Mouse (Mus musculus): Measurements from ENCODE around the gene Cd6. TPM values are rescaled to one million over a fixed set of nuclear protein-coding genes. Genes with fewer than 3 reads are reported as not detected.

The Cd6 gene
- polyA plus RNA-seq, 1 experiment from 2014 or later, result not detected

- WGBS, result 83% methylated on average over 7 of the region's 7 CpGs
- H3K9me3 ChIP-seq (ENCODE audit: control insufficient read depth, low read length), result no peaks in the 10 kb centered on the region
- H3K27ac ChIP-seq (ENCODE audit: low read depth, low read length), result no peak overlapping the region
- H3K4me2 ChIP-seq (ENCODE audit: low read depth), result no peak overlapping the region
- no peaks in the 10 kb centered on the region for H3K27me3 ChIP-seq (ENCODE audit: control insufficient read depth, insufficient read depth, low read length)
- no peak for ATAC-seq (ENCODE audit: insufficient read depth, low FRiP score, low TSS enrichment)
- no peak overlapping the region for H3K9ac ChIP-seq (ENCODE audit: low read length)
- DNase-seq (ENCODE audit: low spot score), result no peak
- H3K4me3 ChIP-seq (ENCODE audit: low read depth, low read length), result no peak overlapping the region
- H3K4me1 ChIP-seq (ENCODE audit: control insufficient read depth, insufficient read depth, low read length), result no peaks in the 10 kb centered on the region
- H3K36me3 ChIP-seq (ENCODE audit: control insufficient read depth, insufficient read depth, low read length), result no peaks in the 10 kb centered on the region
Measured at GRCm38 (mm10) chr19:10747182-10747581, 82.7 kb downstream of the Cd6 start.

GRCm38 (mm10) chr19:10742565-10742964 lies 87.3 kb downstream of the Cd6 start:
- no peaks in the 10 kb centered on the region for H3K9me3 ChIP-seq (ENCODE audit: control insufficient read depth, low read length)
- no peak overlapping the region for H3K27ac ChIP-seq (ENCODE audit: low read depth, low read length)
- no peak overlapping the region for H3K4me3 ChIP-seq (ENCODE audit: low read depth, low read length)
- DNase-seq (ENCODE audit: low spot score), result no peak
- no peaks in the 10 kb centered on the region for H3K4me1 ChIP-seq (ENCODE audit: control insufficient read depth, insufficient read depth, low read length)
- no peak for ATAC-seq (ENCODE audit: insufficient read depth, low FRiP score, low TSS enrichment)
- 77% methylated on average over 3 of the region's 3 CpGs for WGBS
- H3K36me3 ChIP-seq (ENCODE audit: control insufficient read depth, insufficient read depth, low read length), result no peaks in the 10 kb centered on the region
- no peak overlapping the region for H3K4me2 ChIP-seq (ENCODE audit: low read depth)
- no peaks in the 10 kb centered on the region for H3K27me3 ChIP-seq (ENCODE audit: control insufficient read depth, insufficient read depth, low read length)
- no peak overlapping the region for H3K9ac ChIP-seq (ENCODE audit: low read length)

GRCm38 (mm10) chr19:10742145-10742544 lies 87.7 kb downstream of the Cd6 start:
- Histone ChIP-seq H3K9me3 (ENCODE audit: control insufficient read depth, low read length) (no peaks in the 10 kb centered on the region), H3K27me3 (ENCODE audit: control insufficient read depth, insufficient read depth, low read length) (no peaks in the 10 kb centered on the region), H3K4me3 (ENCODE audit: low read depth, low read length) (no peak overlapping the region), H3K4me2 (ENCODE audit: low read depth) (no peak overlapping the region), H3K4me1 (ENCODE audit: control insufficient read depth, insufficient read depth, low read length) (no peaks in the 10 kb centered on the region), H3K9ac (ENCODE audit: low read length) (no peak overlapping the region), H3K36me3 (ENCODE audit: control insufficient read depth, insufficient read depth, low read length) (no peaks in the 10 kb centered on the region), H3K27ac (ENCODE audit: low read depth, low read length) (no peak overlapping the region)
- DNase-seq (ENCODE audit: low spot score), result no peak
- no peak for ATAC-seq (ENCODE audit: insufficient read depth, low FRiP score, low TSS enrichment)
- 88% methylated on average over 6 of the region's 6 CpGs for WGBS

GRCm38 (mm10) chr19:10740641-10741440 lies 89.0 kb downstream of the Cd6 start:
- Histone ChIP-seq H3K4me3 (ENCODE audit: low read depth, low read length) (no peak overlapping the region), H3K4me2 (ENCODE audit: low read depth) (no peak overlapping the region), H3K27ac (ENCODE audit: low read depth, low read length) (no peak overlapping the region), H3K4me1 (ENCODE audit: control insufficient read depth, insufficient read depth, low read length) (no peaks in the 10 kb centered on the region), H3K9ac (ENCODE audit: low read length) (no peak overlapping the region), H3K36me3 (ENCODE audit: control insufficient read depth, insufficient read depth, low read length) (no peaks in the 10 kb centered on the region), H3K27me3 (ENCODE audit: control insufficient read depth, insufficient read depth, low read length) (no peaks in the 10 kb centered on the region), H3K9me3 (ENCODE audit: control insufficient read depth, low read length) (no peaks in the 10 kb centered on the region)
- ATAC-seq (ENCODE audit: insufficient read depth, low FRiP score, low TSS enrichment), result no peak
- DNase-seq (ENCODE audit: low spot score), result no peak
- WGBS, result 50% methylated on average over 11 of the region's 11 CpGs

- WGBS, result 97% methylated on average over 4 of the region's 4 CpGs
- Histone ChIP-seq H3K9me3 (ENCODE audit: control insufficient read depth, low read length) (no peaks in the 10 kb centered on the region), H3K36me3 (ENCODE audit: control insufficient read depth, insufficient read depth, low read length) (no peaks in the 10 kb centered on the region), H3K4me2 (ENCODE audit: low read depth) (no peak overlapping the region), H3K4me3 (ENCODE audit: low read depth, low read length) (no peak overlapping the region), H3K9ac (ENCODE audit: low read length) (no peak overlapping the region), H3K27me3 (ENCODE audit: control insufficient read depth, insufficient read depth, low read length) (no peaks in the 10 kb centered on the region), H3K4me1 (ENCODE audit: control insufficient read depth, insufficient read depth, low read length) (no peaks in the 10 kb centered on the region), H3K27ac (ENCODE audit: low read depth, low read length) (no peak overlapping the region)
- no peak for DNase-seq (ENCODE audit: low spot score)
- no peak for ATAC-seq (ENCODE audit: insufficient read depth, low FRiP score, low TSS enrichment)
Measured at GRCm38 (mm10) chr19:10739916-10740315, 89.9 kb downstream of the Cd6 start.

Other genes starting within 250 kb of the Cd6 start
- gene Ddb1, start 224.7 kb downstream of the Cd6 start, polyA plus RNA-seq (2014; fragmentation: Nextera tagmentation; extraction: Ambion mirVana), result 442 and 460 TPM in 2 replicates
- gene Tkfc, start 224.4 kb downstream of the Cd6 start, polyA plus RNA-seq (2014; fragmentation: Nextera tagmentation; extraction: Ambion mirVana), result 21.2 and 22.7 TPM in 2 replicates
- 0.34 TPM in 2 replicates for gene Vwce, start 195.8 kb downstream of the Cd6 start, polyA plus RNA-seq (2014; fragmentation: Nextera tagmentation; extraction: Ambion mirVana)
- not detected in 2 replicates for gene Pga5, start 152.0 kb downstream of the Cd6 start, polyA plus RNA-seq (2014; fragmentation: Nextera tagmentation; extraction: Ambion mirVana)
- gene Vps37c, start 141.3 kb downstream of the Cd6 start, polyA plus RNA-seq (2014; fragmentation: Nextera tagmentation; extraction: Ambion mirVana), result 34.3 and 34.4 TPM in 2 replicates
- 0.11 and 0.24 TPM in 2 replicates for gene Cd5, start 91.1 kb downstream of the Cd6 start, polyA plus RNA-seq (2014; fragmentation: Nextera tagmentation; extraction: Ambion mirVana)
- 0.09 and 0.53 TPM in 2 replicates for gene Slc15a3, start 9.7 kb upstream of the Cd6 start, polyA plus RNA-seq (2014; fragmentation: Nextera tagmentation; extraction: Ambion mirVana)
- 82.6 and 85.5 TPM in 2 replicates for gene Tmem132a, start 39.9 kb upstream of the Cd6 start, polyA plus RNA-seq (2014; fragmentation: Nextera tagmentation; extraction: Ambion mirVana)
- 49.4 and 49.5 TPM in 2 replicates for gene Tmem109, start 51.9 kb upstream of the Cd6 start, polyA plus RNA-seq (2014; fragmentation: Nextera tagmentation; extraction: Ambion mirVana)
- gene Prpf19, start 65.2 kb upstream of the Cd6 start, polyA plus RNA-seq (2014; fragmentation: Nextera tagmentation; extraction: Ambion mirVana), result 47.3 and 56.8 TPM in 2 replicates
- not detected in 2 replicates for gene Zp1, start 90.6 kb upstream of the Cd6 start, polyA plus RNA-seq (2014; fragmentation: Nextera tagmentation; extraction: Ambion mirVana)
- not detected in 2 replicates for gene Ptgdr2, start 107.1 kb upstream of the Cd6 start, polyA plus RNA-seq (2014; fragmentation: Nextera tagmentation; extraction: Ambion mirVana)
- gene Ccdc86, start 119.2 kb upstream of the Cd6 start, polyA plus RNA-seq (2014; fragmentation: Nextera tagmentation; extraction: Ambion mirVana), result 23.4 and 24.1 TPM in 2 replicates
- not detected in 2 replicates for gene Ms4a10, start 144.6 kb upstream of the Cd6 start, polyA plus RNA-seq (2014; fragmentation: Nextera tagmentation; extraction: Ambion mirVana)
- gene Ms4a15, start 163.2 kb upstream of the Cd6 start, polyA plus RNA-seq (2014; fragmentation: Nextera tagmentation; extraction: Ambion mirVana), result not detected in 2 replicates
- gene Ms4a18, start 188.0 kb upstream of the Cd6 start, polyA plus RNA-seq (2014; fragmentation: Nextera tagmentation; extraction: Ambion mirVana), result not detected in 2 replicates

Measured in neural tube, embryonic 11.5 days (tissue).